Mouse (Mus musculus) embryonic fibroblast, embryonic 13.5 days (primary cell): ENCODE results near the gene Rreb1. TPM values are rescaled to one million over a fixed set of nuclear protein-coding genes. Genes with fewer than 3 reads are reported as not detected.

ENCODE experiments used
- H3K27ac ChIP-seq: 2 replicates; pipeline ENCODE4 v1.5.1; 2012; ENCODE audit warnings: low read length, control low read depth, inconsistent platforms; ENCODE audit not compliant: insufficient read depth
- H3K4me1 ChIP-seq: 2 replicates; pipeline ENCODE4 v1.6.1; 2011; ENCODE audit warnings: low read length; ENCODE audit not compliant: control insufficient read depth, insufficient read depth
- H3K4me3 ChIP-seq: 2 replicates; pipeline ENCODE4 v1.5.1; 2011; ENCODE audit warnings: mild to moderate bottlenecking, control low read depth, low read length; ENCODE audit not compliant: insufficient read depth
- CTCF ChIP-seq: IDR thresholded peaks from 2 replicates; pipeline ENCODE4 v1.5.1; 2011; ENCODE audit warnings: mild to moderate bottlenecking, control low read depth, low read length, moderate library complexity, borderline replicate concordance; ENCODE audit not compliant: insufficient read depth
- POLR2A ChIP-seq: IDR thresholded peaks from 2 replicates; pipeline ENCODE4 v1.6.1; 2011; ENCODE audit warnings: low read depth, mild to moderate bottlenecking, control low read depth, low read length, moderate library complexity
- polyA plus RNA-seq: library from polyadenylated mRNA; stranded (reverse); fragments of >200 nt; gene quantifications from 2 replicates; pipeline ENCODE4 v1.2.4, GENCODE M21; 2011; ENCODE audit warnings: low read depth; ENCODE audit not compliant: missing spikeins, insufficient read length

Rreb1 gene
- polyA plus RNA-seq, 1 experiment, result 14.1 TPM

- Histone ChIP-seq H3K27ac (no peak overlapping the region), H3K4me1 (no peaks in the 10 kb centered on the region)
- TF ChIP-seq CTCF (peak; percentile 54; the same call in 1 of the 2 replicates), POLR2A (no peak)
Measured at GRCm38 (mm10) chr13:37970887-37971530, 192.8 kb downstream of the Rreb1 start.

GRCm38 (mm10) chr13:37974036-37974435 is 195.8 kb downstream of the Rreb1 start:
- Histone ChIP-seq H3K4me1 (no peaks in the 10 kb centered on the region), H3K27ac (no peak overlapping the region), H3K4me3 (no peak overlapping the region)
- TF ChIP-seq POLR2A, result 0 out of 2 replicates have a peak, but pooled peaks have one; percentile 17
- TF ChIP-seq CTCF, result no peak

More at GRCm38 (mm10) chr13:37970887-37971530, 192.8 kb downstream of the Rreb1 start:
- no peak overlapping the region for H3K4me3 ChIP-seq

GRCm38 (mm10) chr13:37974731-37975130 is 196.5 kb downstream of the Rreb1 start:
- TF ChIP-seq CTCF (no peak), POLR2A (no peak)
- H3K4me3 ChIP-seq, result no peak overlapping the region
- no peak overlapping the region for H3K27ac ChIP-seq
- H3K4me1 ChIP-seq, result no peaks in the 10 kb centered on the region

- Histone ChIP-seq H3K4me1 (no peaks in the 10 kb centered on the region), H3K4me3 (no peak overlapping the region), H3K27ac (no peak overlapping the region)
- TF ChIP-seq CTCF, result no peak
- no peak for TF ChIP-seq POLR2A
Measured at GRCm38 (mm10) chr13:37979506-37979905, 201.3 kb downstream of the Rreb1 start.

DNA sequence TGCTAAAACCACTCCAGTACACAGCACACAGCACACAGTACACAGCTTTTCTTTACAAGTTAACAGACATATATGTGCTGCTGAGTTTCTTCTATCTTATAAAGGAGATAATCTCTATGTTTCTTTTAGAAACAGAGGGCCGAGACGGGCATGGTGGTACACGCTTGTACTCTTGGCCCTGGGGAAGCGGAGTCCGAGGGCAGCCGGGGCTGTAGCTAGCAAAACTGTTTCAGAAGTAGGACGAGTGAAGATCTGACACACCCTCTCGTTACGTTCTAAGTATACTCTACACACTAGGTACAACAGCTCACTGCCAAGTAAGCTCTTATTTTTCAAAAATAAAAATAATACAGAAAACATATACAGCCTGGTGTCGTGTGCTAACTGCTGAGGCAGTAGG is 202.1 kb downstream of the Rreb1 start:
- Histone ChIP-seq H3K4me3 (no peak overlapping the region), H3K27ac (no peak overlapping the region), H3K4me1 (no peaks in the 10 kb centered on the region)
- no peak for TF ChIP-seq CTCF
- TF ChIP-seq POLR2A, result no peak

GRCm38 (mm10) chr13:37981063-37981462 is 202.9 kb downstream of the Rreb1 start:
- Histone ChIP-seq H3K4me1 (no peaks in the 10 kb centered on the region), H3K4me3 (no peak overlapping the region)
- TF ChIP-seq CTCF, result no peak

GRCm38 (mm10) chr13:37986166-37986565 is 208.0 kb downstream of the Rreb1 start:
- TF ChIP-seq CTCF (no peak), POLR2A (no peak)
- no peak overlapping the region for H3K27ac ChIP-seq
- H3K4me1 ChIP-seq, result no peaks in the 10 kb centered on the region
- no peak overlapping the region for H3K4me3 ChIP-seq

More at GRCm38 (mm10) chr13:37981063-37981462, 202.9 kb downstream of the Rreb1 start:
- no peak overlapping the region for H3K27ac ChIP-seq

DNA sequence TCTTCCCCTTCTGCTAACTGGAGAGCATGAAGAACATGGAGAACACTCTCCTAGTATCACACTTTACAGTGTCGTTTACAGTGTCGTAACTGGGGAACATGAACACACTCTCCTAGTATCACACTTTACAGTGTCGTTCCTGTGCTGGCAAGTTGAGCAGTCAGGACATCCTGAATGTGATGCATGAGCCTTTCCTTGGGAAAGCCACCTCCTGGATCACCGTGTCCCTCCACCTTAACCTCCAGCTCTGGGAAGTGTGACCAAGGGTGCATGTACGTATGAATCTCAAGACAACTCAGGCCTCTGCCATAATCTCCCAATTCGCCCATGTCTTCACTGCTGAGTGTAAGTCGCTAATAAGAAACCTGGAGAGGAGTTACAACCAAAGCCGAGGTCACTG is 211.5 kb downstream of the Rreb1 start:
- Histone ChIP-seq H3K4me1 (no peaks in the 10 kb centered on the region), H3K27ac (no peak overlapping the region), H3K4me3 (no peak overlapping the region)
- TF ChIP-seq POLR2A (no peak), CTCF (no peak)

DNA sequence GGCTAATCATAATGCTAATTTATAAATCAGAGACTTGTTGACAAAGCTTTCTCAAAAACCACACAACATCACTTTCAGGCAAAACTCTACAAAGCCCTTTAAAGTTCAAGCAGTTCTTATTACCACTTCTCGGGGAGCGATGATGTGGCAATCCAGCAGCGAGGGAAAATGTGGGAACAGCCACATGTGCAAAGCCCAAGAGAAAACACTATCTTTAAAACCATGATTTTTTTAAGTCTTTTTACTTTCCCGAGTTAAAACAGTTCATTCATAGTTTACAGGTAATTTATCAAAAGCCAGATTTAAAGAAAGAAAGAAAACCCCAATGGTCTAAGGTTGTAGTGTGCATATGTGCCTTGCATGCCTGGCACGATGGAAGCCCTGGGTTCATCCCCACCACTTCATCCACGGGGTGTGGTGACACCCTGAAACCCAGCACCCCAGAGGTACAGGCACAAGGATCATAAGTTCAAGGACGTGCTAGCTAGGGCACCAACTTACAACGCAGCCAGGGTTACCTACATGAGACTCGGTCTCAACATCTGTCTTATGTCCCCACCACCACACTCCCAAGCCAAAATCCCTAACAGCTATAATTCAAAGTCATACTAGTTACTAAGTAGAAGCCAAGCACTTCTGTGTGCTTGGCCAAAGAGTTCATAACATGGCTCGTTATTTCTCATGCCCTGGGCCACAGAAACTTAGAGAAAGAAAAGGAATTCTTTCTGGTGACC is 214.6 kb downstream of the Rreb1 start:
- Histone ChIP-seq H3K4me3 (peak overlapping the region; percentile 90), H3K27ac (peak overlapping the region; percentile 77), H3K4me1 (no peaks in the 10 kb centered on the region)
- no peak for TF ChIP-seq CTCF
- TF ChIP-seq POLR2A, result no peak

DNA sequence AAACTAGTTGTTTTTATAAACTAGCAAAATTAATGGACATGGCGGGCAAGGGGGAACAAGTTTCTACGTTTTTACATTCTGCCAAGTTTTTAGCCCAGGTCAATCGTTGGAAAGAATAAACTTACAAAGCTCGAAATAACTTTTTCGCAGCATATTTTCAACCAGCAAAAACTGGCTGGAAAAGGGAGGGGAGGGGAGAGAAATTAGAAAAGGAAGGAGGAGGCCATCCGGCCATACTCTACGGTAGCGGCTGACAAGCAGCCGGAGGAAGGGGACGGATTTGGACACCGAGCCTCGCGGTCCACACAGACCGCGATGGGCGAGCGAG is 215.1 kb downstream of the Rreb1 start:
- Histone ChIP-seq H3K4me1 (no peaks in the 10 kb centered on the region), H3K4me3 (peak overlapping the region; percentile 90), H3K27ac (peak overlapping the region; percentile 77)
- TF ChIP-seq CTCF (no peak), POLR2A (0 out of 2 replicates have a peak, but pooled peaks have one; percentile 16)
